Mouse (Mus musculus) heart, postnatal 0 days (tissue): ENCODE measurements around the gene Gbp3.

Experiments used
- CTCF ChIP-seq: IDR thresholded peaks from 2 replicates; pipeline ENCODE4 v1.5.1; 2016; ENCODE audit warnings: antibody characterized with exemption, control low read depth, low read depth
- EP300 ChIP-seq: IDR thresholded peaks from 2 replicates; pipeline ENCODE4 v1.6.1; 2016; ENCODE audit warnings: antibody characterized with exemption, low read depth

DNA sequence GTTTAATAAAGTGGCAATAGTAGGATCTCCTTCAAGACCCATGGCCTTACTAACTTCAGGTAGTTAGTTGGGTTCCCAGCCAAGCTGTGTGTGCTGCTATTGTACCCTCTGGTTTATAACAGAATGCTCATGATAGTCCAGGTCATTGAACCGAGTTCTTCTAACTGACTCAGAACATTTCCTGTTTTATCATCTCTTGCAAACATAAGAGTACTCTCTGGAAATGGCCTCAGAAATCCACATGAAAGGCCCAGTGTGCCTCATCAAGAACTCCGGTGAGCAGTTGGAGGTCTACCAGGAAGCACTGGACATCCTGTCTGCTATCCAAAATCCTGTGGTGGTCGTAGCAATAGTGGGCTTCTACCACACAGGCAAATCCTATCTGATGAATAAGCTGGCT is 38.1 kb downstream of the Gbp3 start:
- TF ChIP-seq CTCF (no peak), EP300 (no peak)
